Mouse (Mus musculus) left cerebral cortex, adult 18-20 months (tissue): Measurements from ENCODE around the gene Adrb1. TPM values are rescaled to one million over a fixed set of nuclear protein-coding genes. Genes with fewer than 3 reads are reported as not detected.
"Not testable (repeated sequence)": the region's sequence is repeated elsewhere in the genome, so short reads cannot be mapped to it uniquely, and the experiment has no call there.

Experiments used
- DNase-seq, 2 experiments: peaks; one replicate each; pipeline ENCODE4 v3.0.0; 2021 to 2022; ENCODE audit warnings: low spot score in 2 of 2, mixed read lengths in 1 of 2
- total RNA-seq, 2 experiments: library from RNA; stranded (reverse); gene quantifications; 2 replicates each; pipeline ENCODE4 v1.2.3; 2021

Adrb1 gene
- total RNA-seq, 2 experiments from 2014 or later: 50.2 to 50.7 TPM

- no peak for DNase-seq
These were observed 25.9 kb downstream of the Adrb1 start for GRCm38 (mm10) chr19:56747878-56748277.

- DNase-seq: no peak
These were observed 27.3 kb downstream of the Adrb1 start for GRCm38 (mm10) chr19:56749343-56749742.

GRCm38 (mm10) chr19:56750709-56751108 is 28.7 kb downstream of the Adrb1 start:
- no peak for DNase-seq

GRCm38 (mm10) chr19:56754456-56754855 is 32.5 kb downstream of the Adrb1 start:
- DNase-seq: not testable (repeated sequence)

GRCm38 (mm10) chr19:56756412-56756811 is 34.4 kb downstream of the Adrb1 start:
- no peak for DNase-seq

- DNase-seq: no peak
These were observed 36.3 kb downstream of the Adrb1 start for GRCm38 (mm10) chr19:56758311-56758710.

- no peak for DNase-seq
These were observed 37.7 kb downstream of the Adrb1 start for GRCm38 (mm10) chr19:56759740-56760139.

- no peak for DNase-seq
These were observed 38.4 kb downstream of the Adrb1 start for GRCm38 (mm10) chr19:56760306-56760940.

GRCm38 (mm10) chr19:56761096-56761495 is 39.1 kb downstream of the Adrb1 start:
- no peak for DNase-seq

GRCm38 (mm10) chr19:56761727-56762126 is 39.7 kb downstream of the Adrb1 start:
- no peak for DNase-seq

- no peak for DNase-seq
These were observed 40.7 kb downstream of the Adrb1 start for GRCm38 (mm10) chr19:56762686-56763085.

GRCm38 (mm10) chr19:56769024-56769423 is 47.0 kb downstream of the Adrb1 start:
- peak; percentile 53 to 54 for DNase-seq

GRCm38 (mm10) chr19:56772158-56772557 is 50.2 kb downstream of the Adrb1 start:
- no peak for DNase-seq

- DNase-seq: no peak
These were observed 51.5 kb downstream of the Adrb1 start for GRCm38 (mm10) chr19:56773393-56773971.

GRCm38 (mm10) chr19:56774408-56774962 is 52.5 kb downstream of the Adrb1 start:
- no peak for DNase-seq

- DNase-seq: no peak
These were observed 53.2 kb downstream of the Adrb1 start for GRCm38 (mm10) chr19:56774971-56775892.

- no peak for DNase-seq
These were observed 54.1 kb downstream of the Adrb1 start for GRCm38 (mm10) chr19:56775893-56776718.

GRCm38 (mm10) chr19:56776719-56777382 is 54.9 kb downstream of the Adrb1 start:
- peak; percentile 44 to 51 for DNase-seq

- DNase-seq: not testable (repeated sequence)
These were observed 56.5 kb downstream of the Adrb1 start for GRCm38 (mm10) chr19:56778532-56778931.
